Mouse (Mus musculus) layer of hippocampus, adult 2 months (tissue): ENCODE measurements around the gene Stpg3. TPM values are rescaled to one million over a fixed set of nuclear protein-coding genes. Genes with fewer than 3 reads are reported as not detected.
A peak's percentile ranks its signal among the peaks of the same experiment; 100 is the strongest.

Source experiments
- DNase-seq, 2 experiments: peaks; one replicate each; pipeline ENCODE4 v3.0.0; 2022; ENCODE audit warnings: low spot score in 2 of 2
- H3K27ac ChIP-seq: fragments of 200-600 bp; 2 replicates; pipeline ENCODE4 v1.8.1; 2022
- H3K4me3 ChIP-seq: fragments of 200-600 bp; 2 replicates; pipeline ENCODE4 v1.8.1; 2022; ENCODE audit warnings: mild to moderate bottlenecking
- CTCF ChIP-seq: fragments of 200-600 bp; conservative IDR thresholded peaks from 2 replicates; pipeline ENCODE4 v1.8.1; 2022; ENCODE audit warnings: antibody characterized with exemption, mild to moderate bottlenecking, moderate library complexity
- total RNA-seq, 2 experiments: library from RNA; stranded (reverse); gene quantifications; 2 replicates each; pipeline ENCODE4 v1.2.3; 2021

Gene Stpg3
- total RNA-seq, 2 experiments from 2014 or later, result 0.33 TPM; not detected in 1

- Histone ChIP-seq H3K27ac (0 out of 2 replicates have a peak overlapping the region, but pooled peaks have one; percentile 39), H3K4me3 (no peak overlapping the region)
- no peak for TF ChIP-seq CTCF
- DNase-seq, result no peak
These were observed 19.8 kb downstream of the Stpg3 start for GRCm38 (mm10) chr2:25194486-25195171.

GRCm38 (mm10) chr2:25194006-25194405 lies 20.4 kb downstream of the Stpg3 start:
- Histone ChIP-seq H3K4me3 (no peak overlapping the region), H3K27ac (peak overlapping the region; percentile 39; the same call in 1 of the 2 replicates)
- TF ChIP-seq CTCF, result no peak
- DNase-seq, result no peak

GRCm38 (mm10) chr2:25193330-25193770 lies 21.1 kb downstream of the Stpg3 start:
- Histone ChIP-seq H3K27ac (peak overlapping the region; percentile 39; the same call in 1 of the 2 replicates), H3K4me3 (no peak overlapping the region)
- DNase-seq, result peak; percentile 76 to 82
- peak; percentile 91 for TF ChIP-seq CTCF

GRCm38 (mm10) chr2:25187841-25188240 lies 26.6 kb downstream of the Stpg3 start:
- Histone ChIP-seq H3K27ac (no peak overlapping the region), H3K4me3 (no peak overlapping the region)
- TF ChIP-seq CTCF, result no peak
- DNase-seq, result no peak

- TF ChIP-seq CTCF, result no peak
- no peak for DNase-seq
- H3K27ac ChIP-seq, result no peak overlapping the region; the same call in 1 of the 2 replicates
- no peak overlapping the region for H3K4me3 ChIP-seq
These were observed 27.9 kb downstream of the Stpg3 start for GRCm38 (mm10) chr2:25186575-25186930.

- H3K4me3 ChIP-seq, result peak overlapping the region; percentile 47
- no peak for DNase-seq
- TF ChIP-seq CTCF, result peak; percentile 72
These were observed 28.5 kb downstream of the Stpg3 start for GRCm38 (mm10) chr2:25185625-25186574.

GRCm38 (mm10) chr2:25184496-25184895 lies 29.9 kb downstream of the Stpg3 start:
- no peak overlapping the region for H3K27ac ChIP-seq
- TF ChIP-seq CTCF, result no peak
- no peak for DNase-seq
- no peak overlapping the region for H3K4me3 ChIP-seq

More at GRCm38 (mm10) chr2:25185625-25186574, 28.5 kb downstream of the Stpg3 start:
- H3K27ac ChIP-seq, result peak overlapping the region; percentile 76

- no peak for TF ChIP-seq CTCF
- Histone ChIP-seq H3K4me3 (peak overlapping the region; percentile 72; the same call in 1 of the 2 replicates), H3K27ac (peak overlapping the region; percentile 87)
- no peak for DNase-seq
These were observed 31.1 kb downstream of the Stpg3 start for GRCm38 (mm10) chr2:25183336-25183735.

- DNase-seq, result no peak
- H3K27ac ChIP-seq, result peak overlapping the region; percentile 87
- TF ChIP-seq CTCF, result no peak
- H3K4me3 ChIP-seq, result peak overlapping the region; percentile 72
These were observed 31.8 kb downstream of the Stpg3 start for GRCm38 (mm10) chr2:25182664-25183063.

GRCm38 (mm10) chr2:25181891-25182397 lies 32.5 kb downstream of the Stpg3 start:
- no peak for DNase-seq
- Histone ChIP-seq H3K27ac (peak overlapping the region; percentile 87), H3K4me3 (peak overlapping the region; percentile 72)
- TF ChIP-seq CTCF, result no peak; the same call in 1 of the 2 replicates

- TF ChIP-seq CTCF, result peak; percentile 51
- peak in 1 of 2 experiments; percentile 39 for DNase-seq
- H3K4me3 ChIP-seq, result peak overlapping the region; percentile 72
- peak overlapping the region; percentile 87 for H3K27ac ChIP-seq
These were observed 33.2 kb downstream of the Stpg3 start for GRCm38 (mm10) chr2:25180973-25181890.

- peak within 1 kb of the TSS; percentile 91 for H3K27ac ChIP-seq
- peak; percentile 96 for DNase-seq
- peak; percentile 72 for TF ChIP-seq CTCF
- H3K4me3 ChIP-seq, result peak within 1 kb of the TSS; percentile 72
These were observed 33.9 kb downstream of the Stpg3 start, which contains the start of gene Nrarp for GRCm38 (mm10) chr2:25180478-25180903. TSS of gene Nrarp (plus strand) at chr2:25180758.
